Mouse (Mus musculus) heart, postnatal 36 days (tissue): ENCODE measurements at regions not wholly inside any gene's neighbourhood (a gene's known extent, or its start where the extent isn't known, plus 50 kb on each side); places are given as distances from the start of the nearest gene placed in this dataset.
"Not testable (repeated sequence)": the region's sequence is repeated elsewhere in the genome, so short reads cannot be mapped to it uniquely, and the experiment has no call there.

Experiments
- DNase-seq, 2 experiments: peaks; one replicate each; pipeline ENCODE4 v3.0.0; 2021 to 2022
- intact Hi-C: fragments of 180-260 bp; cut with DNase I; formaldehyde crosslinking; loops from one replicate; pipeline ENCODE4 v1.15.1; 2025

DNA sequence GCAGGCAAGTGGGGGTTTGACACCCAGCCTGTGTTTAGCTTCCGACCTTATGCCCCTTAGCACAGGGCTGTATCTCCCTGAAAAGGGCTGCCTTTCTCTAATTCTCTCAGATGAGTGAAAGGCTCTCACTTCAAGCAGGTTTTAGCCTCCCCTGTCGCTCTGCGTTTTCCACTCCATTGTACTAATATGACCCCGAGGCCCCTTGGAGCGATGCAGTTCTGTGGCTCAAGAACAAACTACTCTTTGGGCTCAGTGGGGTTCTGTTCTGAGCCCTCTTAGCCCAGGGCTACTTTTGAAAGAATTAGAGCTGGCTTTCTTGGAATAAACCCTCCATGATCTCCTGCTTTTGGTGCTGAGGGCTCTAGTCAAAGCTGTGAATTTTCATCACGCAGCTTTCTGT, 53.4 kb upstream of the Castor2 start:
- intact Hi-C loops, result no loop called here
- no peak for DNase-seq

DNA sequence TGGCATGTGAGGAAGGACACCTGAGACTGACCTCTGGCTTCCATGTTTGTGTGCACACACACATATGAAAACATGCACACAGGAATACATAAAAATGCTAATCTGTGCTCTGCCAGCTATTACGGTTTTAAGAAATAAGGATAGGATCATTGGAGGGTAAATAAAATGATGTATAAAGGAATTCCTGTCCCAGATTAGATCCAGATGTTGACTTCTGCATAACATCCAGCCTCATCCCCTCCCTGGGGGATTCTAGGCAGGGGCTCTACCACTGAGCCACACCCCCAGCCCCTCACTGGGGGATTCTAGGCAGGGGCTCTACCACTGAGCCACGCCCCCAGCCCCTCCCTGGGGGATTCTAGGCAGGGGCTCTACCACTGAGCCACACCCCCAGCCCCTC, 56.6 kb upstream of the Castor2 start:
- DNase-seq, intact Hi-C loops: not testable (repeated sequence)

DNA sequence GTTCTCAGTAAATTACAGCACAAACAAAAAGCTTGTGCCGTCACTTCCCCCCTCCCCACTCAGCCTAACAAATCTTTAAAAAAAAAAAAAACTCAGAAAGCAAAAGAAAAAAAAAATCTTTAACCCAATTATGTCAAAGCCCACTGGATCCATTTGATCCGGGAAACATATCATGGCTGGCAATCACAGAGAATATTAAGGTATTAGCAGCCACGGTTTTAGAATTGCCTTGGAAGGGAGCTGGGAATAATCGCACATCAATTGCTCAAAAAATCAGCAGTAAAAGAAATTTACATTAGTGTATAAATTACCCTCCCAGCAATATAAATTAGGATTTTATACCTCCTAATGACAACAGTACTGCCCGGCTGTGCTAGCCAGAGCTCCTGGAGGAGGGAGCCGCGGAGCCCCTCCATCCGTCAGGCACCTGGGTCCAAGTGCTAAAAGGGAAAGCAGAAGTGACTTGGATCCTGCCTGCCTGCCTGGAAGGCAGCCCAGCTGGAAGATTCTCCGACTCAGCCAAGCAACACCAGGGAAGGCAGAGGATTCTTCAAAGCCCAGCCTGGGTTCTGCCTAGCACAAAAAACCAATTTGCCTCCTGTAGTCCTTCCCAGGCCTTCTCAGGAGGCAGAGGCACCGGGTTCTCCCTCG, 72.1 kb upstream of the Castor2 start:
- intact Hi-C loops, result no loop called here
- DNase-seq, result peak; percentile 14 to 18

DNA sequence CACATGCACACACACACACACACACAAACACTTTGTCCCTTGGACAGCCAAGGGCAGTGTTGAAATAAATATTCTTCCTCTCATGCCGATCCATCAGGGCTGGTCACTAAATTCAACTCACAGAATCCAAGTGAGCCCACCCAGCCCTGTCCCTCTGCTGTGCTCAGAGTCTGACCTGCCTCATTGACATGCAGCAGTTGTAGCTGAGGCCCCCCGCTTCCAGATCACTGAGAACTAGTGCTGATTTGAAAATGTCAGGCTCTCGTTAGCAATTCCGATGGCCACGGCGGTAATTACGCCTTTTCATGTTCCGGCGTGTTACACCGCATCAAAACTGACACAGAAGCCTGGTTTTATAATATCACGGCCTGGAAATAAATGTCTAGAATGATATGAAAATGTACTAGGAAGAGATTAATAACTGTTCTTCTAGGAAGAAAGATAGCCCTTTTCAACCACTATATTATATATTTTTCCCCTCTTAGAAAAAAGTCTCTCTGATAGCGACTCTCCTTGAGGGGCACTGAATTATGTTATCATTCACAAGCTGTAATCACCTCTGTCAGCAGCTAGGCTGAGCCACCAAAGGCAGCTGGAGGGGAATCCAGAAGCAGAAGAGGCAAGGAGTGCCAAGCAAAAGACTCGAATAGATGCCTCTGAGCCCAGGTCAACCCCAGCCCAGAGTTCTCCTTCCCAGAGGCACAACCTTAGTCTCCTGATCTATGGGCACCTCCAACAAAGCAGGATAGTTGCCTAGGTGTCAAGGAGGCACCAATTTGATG, 79.7 kb upstream of the Castor2 start:
- intact Hi-C loops, result no loop called here
- no peak for DNase-seq

DNA sequence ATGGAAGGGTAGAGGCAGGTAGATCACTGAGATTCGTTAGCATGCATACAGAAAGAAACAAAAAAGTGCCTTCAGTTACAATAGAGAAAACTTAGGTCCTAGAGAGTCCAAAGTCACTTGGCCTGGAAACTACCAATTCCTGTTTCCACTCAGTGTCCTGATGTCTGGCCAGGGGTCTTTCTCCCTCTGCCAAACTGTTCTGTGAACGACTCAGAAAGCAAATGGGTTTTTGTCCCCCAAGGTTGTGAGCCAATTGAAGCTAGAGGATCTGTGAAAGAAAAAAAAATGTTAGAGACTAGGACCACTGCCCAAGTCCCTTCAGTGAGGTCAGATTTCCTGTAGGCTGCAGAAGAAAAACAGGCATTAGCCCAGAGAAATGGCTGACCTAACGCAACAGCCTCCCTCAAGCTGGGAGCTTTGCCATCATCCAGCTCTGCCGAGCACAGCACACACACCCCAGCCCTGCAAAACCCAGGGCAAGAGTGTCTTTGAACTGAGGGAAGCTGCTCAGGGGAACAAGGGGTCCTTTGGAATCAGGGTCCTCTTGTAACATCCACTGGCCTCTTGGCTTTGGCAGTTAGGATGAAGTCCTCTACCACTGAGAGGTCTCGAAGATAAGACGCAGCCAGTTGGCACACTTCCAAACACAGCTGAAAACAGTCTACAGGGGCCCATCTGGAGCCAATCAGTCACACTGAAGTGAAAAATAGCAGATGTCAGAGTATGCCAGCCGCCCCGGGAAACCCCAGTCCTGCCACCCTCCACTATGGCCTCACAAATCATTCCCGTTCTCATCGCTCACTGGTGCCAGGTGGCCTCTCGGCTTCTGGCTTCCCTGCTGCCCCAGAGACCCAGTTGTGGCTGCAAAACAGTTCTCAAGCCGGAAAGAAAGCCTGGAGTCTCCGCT, 85.0 kb upstream of the Castor2 start:
- peak; percentile 81 to 83 for DNase-seq
- intact Hi-C loops, result no loop called here

DNA sequence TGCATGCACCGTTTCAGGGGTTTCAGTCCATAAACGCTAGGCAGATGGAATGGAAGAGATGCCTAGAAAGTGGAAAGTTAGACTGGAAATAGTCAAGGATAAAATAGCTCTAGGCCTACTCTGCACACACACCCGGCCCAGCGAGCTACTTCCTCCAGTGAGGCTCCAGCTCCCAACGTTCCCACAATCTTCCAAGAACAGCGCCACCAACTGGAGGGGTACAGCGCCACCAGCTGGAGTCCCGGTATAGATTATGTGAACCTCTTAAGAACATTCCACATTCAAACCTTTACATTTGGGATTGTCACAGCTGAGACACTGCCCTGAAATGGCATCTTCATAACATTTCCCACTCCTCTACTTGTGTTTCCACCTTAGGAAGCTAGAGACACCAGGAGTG, 86.3 kb upstream of the Castor2 start:
- intact Hi-C loops, result no loop called here
- no peak for DNase-seq

DNA sequence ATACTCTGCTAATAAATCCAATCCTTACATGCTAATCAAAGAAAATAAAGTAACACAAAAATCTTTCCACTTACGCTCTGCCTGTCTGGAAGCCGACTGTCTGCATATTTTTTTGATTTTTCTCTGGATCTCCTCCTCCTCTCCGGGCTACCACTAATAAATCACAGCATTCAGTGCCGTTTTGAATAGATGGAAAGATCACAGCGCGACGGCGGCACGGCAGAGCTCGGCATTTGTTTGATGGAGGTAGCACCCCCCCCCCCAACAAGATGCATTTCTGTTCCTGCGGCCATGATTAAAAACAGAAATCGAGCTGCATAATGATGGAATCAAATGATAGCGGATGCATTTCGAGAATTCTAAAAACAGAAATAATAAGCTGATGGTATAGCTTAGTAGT, 89.7 kb upstream of the Castor2 start:
- no peak for DNase-seq
- intact Hi-C loops, result loop anchor here (10.0 kb wide), 4 partner anchors 205 to 1895 kb away; no protein-coding TSS in a partner anchor

DNA sequence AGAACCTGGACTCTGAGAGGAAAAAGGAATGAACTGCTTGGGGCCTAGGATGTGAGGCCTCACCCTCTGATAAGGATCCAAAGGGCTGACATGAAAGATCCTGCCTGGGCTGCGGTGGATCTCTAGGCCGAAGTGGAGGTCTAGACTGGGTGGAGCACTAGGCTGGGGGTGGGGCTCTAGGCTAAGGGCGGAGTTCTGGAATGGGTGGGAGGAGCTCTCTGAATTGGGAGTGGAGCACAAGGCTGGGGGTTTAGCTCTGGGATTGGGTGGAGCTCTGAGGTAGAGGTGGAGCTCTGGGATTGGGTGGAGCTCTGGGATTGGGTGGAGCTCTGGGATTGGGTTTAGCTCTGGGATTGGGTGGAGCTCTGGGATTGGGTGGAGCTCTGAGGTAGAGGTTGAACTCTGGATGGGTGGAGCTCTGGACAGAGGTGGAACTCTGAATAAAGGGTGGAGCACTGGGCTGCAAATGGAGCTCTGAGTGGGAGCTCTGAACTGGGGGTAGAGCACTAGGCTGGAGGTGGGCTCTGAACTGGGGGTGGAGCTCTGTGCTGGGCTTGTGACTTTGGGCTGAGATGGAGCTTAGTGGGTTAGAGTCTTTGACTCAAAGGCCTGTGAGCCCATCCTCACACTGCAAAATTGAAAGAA, 92.3 kb upstream of the Castor2 start:
- DNase-seq, result peak in 1 of 2 experiments; percentile 7
- intact Hi-C loops, result loop anchor here (10.0 kb wide), 4 partner anchors 202 to 1892 kb away; no protein-coding TSS in a partner anchor

DNA sequence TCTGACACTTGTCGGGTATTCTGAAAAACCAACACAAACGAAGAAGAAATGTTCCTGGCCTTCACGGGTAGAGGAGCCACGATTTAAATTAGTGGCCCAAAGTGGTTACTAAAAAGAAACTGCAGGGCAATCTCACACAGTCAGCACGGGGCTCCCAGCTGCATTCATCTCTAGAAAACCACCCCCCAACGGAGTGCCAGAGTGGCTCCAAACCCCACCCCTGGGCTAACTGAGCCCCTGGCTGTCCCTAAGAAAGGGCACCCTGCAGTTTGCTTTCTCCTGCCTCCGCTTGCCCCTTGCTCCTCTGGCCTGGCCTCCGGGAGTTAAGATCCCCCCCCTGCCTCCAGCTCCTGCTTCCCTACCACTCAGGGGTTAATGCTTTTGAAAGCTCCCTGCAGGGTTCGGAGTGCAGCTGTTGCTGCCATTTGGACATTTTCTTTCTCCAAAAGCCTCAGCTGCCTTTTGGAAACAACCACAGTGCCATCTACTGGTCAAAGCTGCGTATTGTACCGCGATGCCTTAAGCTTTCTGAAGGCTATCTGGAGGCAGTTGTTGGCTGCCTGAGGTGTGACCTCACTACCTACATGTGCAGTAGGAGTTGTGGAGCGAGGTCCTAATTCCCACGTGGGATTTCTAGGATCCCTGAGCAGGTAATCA, 92.9 kb upstream of the Castor2 start:
- intact Hi-C loops, result loop anchor here (10.0 kb wide), 4 partner anchors 202 to 1892 kb away; no protein-coding TSS in a partner anchor
- peak; percentile 79 to 80 for DNase-seq

DNA sequence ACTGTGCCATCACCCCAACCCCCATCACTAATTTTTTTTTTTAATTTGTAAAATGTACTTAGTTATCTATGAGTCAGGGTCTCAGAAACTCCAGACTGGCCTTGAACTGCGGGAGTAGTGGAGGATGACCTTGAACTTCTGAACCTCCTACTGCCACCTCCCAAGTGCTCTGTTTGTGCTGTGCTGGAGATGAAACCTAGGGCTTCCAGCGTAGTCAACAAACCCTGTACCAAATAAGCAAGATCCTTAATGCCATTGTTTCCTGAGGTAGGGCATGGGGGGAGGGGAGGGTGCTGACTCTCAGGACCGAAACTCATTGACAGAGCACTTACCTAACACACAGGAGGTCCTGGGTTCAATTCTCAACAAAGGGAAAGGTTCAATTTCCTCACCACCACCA, 93.5 kb upstream of the Castor2 start:
- DNase-seq, result no peak
- intact Hi-C loops, result loop anchor here (10.0 kb wide), 4 partner anchors 201 to 1891 kb away; no protein-coding TSS in a partner anchor

DNA sequence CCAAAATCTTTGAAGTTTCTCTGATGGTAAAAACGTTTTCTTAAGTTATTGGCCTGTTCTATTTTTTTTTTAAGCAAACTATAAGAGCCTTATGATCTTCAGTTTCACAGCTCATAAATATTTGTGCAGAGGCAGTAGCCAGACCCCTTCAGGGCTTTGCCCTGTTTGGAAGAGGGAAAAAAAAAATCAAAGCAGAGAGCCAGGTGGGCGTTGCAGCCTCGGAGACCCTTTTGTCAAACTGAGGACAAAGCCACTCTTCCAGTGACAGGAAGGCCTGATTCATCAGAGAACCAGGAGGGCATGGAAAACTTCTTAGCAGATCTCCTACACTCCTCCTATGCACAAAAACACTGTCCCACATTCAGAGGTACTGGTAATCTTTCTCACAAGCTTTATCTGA, 99.4 kb upstream of the Castor2 start:
- no peak for DNase-seq
- intact Hi-C loops, result loop anchor here (10.0 kb wide), 4 partner anchors 195 to 1885 kb away; no protein-coding TSS in a partner anchor

DNA sequence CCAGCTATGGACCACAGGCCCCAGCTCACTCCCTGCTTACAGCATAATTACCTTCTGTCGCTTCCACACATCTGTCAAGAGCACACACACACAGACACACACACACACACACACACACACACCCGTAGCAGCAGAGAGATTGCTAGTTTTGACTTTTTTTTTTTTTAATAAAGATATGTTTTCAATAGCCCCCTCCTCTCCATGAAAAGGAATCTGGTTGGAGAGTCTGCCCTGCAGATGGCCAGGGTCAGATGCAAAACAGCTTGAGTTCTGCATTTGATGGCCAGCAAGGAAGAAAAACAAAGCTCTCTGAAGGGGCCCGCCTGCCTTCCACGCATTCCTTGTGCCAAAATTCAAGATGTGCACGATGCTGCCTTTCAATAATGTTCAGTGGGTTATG, 99.8 kb upstream of the Castor2 start:
- no peak for DNase-seq
- intact Hi-C loops, result loop anchor here (10.0 kb wide), 4 partner anchors 195 to 1885 kb away; no protein-coding TSS in a partner anchor

DNA sequence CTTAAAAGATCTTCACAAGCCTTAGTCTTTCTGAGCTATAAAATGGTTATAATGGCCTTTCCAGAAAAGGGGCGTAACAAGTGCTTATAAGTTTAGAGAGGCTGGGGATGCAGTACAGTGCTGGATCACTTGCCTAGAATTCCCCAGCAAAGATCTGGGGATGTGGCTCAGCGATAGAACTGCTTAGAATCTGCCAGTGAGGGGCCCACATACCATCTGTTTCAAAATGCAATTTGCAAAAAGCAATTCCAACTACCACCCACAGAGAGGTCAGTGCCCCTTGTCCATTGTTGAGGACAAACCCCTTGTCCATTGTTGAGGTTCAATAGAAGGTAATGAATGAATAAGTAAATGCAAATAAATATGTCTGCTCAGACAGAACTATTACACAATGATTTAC, 107.5 kb upstream of the Castor2 start:
- intact Hi-C loops, result no loop called here
- no peak for DNase-seq

DNA sequence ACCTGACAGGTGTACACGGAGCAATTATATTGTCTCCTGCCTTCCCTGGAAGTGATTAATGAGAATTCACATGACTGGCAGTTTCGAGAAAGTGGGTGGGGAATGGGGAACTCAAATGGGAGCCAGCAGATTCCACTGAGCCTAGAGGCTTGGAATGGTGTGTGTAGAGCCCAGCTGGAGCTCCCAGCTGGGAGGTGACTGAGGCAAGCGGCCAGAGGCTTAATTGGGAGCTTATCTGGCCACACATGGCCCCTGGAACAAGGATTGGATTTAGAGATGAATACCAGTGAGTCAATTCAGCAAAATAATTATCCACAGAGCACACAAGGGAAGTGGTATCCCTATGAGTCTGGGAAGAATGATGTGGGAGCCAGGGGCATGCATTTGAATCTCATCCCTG, 108.0 kb upstream of the Castor2 start:
- peak; percentile 27 to 31 for DNase-seq
- intact Hi-C loops, result no loop called here

DNA sequence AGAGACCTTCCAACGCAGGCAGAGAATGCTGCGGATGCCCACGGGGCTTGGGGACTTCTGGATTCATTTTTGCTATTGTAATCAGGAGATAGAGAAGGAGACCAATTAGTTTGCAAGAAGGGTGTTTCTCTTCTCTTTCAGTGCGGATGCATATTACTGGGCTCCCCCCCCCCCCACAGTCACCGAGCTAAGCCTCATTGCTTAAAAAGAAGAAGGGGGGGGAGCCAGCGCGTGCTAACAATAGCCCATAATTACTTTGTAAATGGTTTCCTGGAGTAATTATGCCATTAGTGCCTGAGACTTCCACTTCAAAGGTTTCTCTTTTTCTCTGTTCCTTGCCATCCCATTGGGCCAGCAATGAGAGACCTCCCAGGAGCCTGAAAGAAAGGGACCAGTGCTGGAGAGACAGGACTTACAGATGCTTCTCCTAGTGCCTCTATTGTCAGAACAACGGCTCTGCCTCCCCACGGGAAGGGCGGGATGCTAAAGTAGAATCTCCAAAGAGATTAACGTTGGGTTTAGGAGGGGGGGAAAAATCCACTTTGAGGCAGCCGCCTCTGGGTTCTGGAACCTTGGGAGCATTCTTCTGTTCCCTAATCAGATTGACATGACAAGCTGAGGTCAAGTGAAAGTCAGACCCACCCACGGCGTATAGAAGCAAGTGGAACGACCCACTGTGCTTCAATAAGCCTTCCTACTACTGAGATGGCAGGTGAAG, 116.1 kb upstream of the Castor2 start:
- no peak for DNase-seq
- intact Hi-C loops, result no loop called here

DNA sequence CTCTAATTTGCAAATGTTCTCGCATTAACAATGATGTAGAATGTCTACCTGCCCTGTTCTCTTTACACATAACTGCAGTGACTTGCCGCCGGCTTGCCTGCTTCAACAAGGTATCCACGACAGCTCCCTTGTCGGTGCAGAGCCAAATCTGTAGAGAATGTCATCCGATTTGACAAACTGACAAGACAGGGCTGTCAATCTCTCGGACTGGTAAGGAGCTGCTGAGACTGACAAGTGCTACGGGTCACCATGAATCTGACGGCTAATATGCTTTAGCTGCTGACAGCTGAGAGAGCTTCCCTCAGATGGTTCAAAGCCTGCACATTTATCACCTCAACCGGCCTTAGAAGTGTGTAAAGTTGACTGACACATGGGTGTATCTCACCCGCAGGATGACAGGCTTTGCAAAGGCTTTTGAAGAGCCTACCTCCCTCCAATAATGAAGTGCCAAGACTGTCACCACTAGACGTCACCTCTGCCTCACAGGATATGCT, 129.0 kb upstream of the Castor2 start:
- DNase-seq, result no peak
- intact Hi-C loops, result no loop called here

DNA sequence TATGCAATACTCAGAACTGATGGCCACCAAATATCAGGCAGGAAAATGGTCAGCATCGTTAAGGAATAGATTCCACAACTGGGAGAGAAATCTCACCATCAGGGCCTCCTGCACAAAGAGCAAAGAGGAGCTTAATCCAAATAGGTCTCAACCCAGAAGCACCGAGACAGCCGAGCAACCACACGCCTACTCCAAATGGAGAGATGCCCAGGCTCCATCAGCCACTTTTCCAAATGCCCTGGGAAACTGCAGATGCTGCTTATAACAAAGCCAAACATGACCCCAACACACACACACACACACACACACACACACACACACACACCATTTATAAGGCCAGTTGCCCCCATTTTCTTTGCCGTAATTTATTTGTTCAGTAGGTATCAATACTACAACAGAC, 136.2 kb upstream of the Castor2 start:
- intact Hi-C loops, result no loop called here
- no peak for DNase-seq

DNA sequence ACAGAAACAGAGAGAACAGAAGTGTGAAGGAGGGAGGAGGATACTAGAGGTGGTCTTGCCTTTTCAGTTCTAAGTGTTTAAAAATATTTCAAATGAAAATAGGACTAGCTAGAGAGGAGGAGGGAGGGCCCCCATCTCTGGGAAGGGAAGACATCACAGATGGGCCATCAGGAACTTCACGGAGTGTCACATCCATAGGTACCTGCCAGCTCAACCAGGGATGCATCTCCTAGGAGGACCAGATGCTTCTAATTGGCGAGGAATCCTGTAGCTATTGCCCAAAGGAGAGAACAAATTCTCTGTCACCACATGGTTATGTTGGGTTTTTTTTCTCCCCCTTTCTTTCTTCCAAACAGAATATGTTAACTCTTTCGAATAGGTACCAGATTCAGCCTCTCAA, 158.7 kb upstream of the Castor2 start:
- DNase-seq, result no peak
- intact Hi-C loops, result no loop called here

DNA sequence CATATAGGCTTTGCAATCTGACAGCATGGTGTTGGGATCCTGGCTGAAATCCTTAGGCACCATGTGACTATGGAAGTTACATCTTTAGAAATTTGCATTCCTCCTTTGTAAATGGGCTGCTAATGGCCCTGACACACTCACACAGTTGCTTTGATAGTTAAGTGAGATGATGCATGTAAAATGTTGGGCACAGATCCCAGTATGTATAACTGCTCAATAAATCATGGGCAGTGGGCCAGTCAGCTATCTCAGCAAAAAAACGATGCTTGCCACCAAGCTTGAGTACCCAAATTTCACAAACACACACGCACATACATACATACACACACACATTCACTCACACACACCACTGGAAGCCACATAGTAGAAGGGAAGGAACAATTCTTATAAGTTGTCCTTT, 159.5 kb upstream of the Castor2 start:
- intact Hi-C loops, result no loop called here
- DNase-seq, result no peak
